Mouse (Mus musculus) left cerebral cortex, adult 18-20 months (tissue): ENCODE data around the gene Gm7233. TPM values are rescaled to one million over a fixed set of nuclear protein-coding genes. Genes with fewer than 3 reads are reported as not detected.
"Not testable (repeated sequence)": the region's sequence is repeated elsewhere in the genome, so short reads cannot be mapped to it uniquely, and the experiment has no call there.

Source experiments
- DNase-seq, 2 experiments: peaks; one replicate each; pipeline ENCODE4 v3.0.0; 2021 to 2022; ENCODE audit warnings: low spot score in 2 of 2, mixed read lengths in 1 of 2
- long read RNA-seq, 2 experiments: library from polyadenylated mRNA; stranded (forward); transcript quantifications; one replicate each; pipeline ENCODE4 v2.0.0; 2021
- total RNA-seq, 2 experiments: library from RNA; stranded (reverse); gene quantifications; 2 replicates each; pipeline ENCODE4 v1.2.3; 2021

The Gm7233 gene
- 1 to 10 TPM in 1 of 2 experiments, under 1 TPM in 1; 0.93 to 1.3 TPM for total RNA-seq
- long read RNA-seq, experiment 1: 0 reads
- long read RNA-seq, experiment 2: 0 reads

DNA sequence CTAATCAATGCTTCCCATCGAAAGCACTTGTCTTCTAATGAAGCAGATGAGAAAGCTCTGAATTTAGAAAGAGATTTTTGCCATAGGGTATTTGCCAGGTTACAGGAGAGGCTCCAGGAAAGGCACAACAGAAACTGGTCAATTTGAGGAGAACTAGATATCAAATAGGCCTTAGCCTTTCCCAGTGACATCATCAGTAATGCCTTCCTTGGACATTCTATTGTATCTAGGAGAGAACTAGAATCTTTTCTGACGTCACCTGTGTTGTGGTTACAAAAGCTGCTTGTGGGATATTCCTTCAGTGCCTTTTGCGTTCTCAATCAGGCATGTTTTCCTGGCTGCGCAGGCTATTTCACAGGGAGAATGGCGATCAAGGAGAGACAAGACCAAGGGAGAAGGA is at the start of gene Gm7233:
Gene Gm7233, plus strand, starts transcription at position 301 of the 400 bp plus-strand sequence.
- not testable (repeated sequence) for DNase-seq

DNA sequence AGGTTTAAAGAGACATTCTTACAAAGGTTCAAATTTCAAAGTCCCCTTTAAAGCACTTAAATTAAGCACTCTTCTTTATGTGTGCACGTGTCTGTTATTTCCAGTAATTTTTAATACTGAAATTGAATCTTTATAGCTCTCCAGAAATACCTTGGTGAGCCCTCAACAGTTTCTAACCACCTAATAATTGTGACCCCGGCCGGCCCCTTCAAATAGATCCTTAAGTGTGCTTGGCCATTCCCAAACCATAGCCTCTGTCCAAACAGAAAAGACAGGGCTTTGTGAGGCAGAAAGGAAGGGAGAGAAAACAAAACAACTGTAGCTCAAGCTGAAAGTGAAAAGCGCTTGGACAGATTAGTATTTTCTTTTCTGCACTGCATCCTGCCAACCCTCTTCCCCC is 12.5 kb upstream of the Gm7233 start:
- peak in 1 of 2 experiments; percentile 2 for DNase-seq

- not testable (repeated sequence) for DNase-seq
These were observed 11.7 kb upstream of the Gm7233 start for GRCm38 (mm10) chr14:43167942-43168341.

DNA sequence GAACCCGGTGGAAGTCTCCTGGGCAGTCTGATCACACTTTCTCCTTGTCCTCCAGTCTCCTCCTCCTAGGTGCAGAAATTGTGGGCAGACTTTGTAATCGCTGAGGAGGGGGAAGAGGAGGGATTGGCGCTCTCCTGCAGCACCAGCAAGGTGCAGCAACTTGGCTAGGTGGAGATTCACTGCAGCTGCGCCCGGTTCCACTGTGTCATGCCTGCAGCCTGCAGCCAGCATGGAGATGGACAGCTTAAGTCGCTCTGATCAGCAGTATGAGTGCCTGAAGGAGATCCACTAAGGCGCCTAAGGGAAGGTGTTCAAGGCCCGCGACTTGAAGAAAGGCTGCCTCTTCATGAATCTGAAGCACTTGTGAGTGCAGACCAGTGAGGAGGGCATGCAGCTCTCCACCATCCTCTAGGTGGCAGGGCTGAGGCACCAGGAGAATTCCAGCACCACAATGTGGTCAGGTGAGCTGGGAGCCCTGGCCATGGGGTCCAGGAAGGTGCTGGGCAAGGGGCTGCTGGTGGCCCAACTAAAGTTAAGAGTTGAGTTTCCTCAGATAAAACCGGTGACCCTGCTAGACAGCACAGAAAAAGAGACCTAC is 11.0 kb upstream of the Gm7233 start:
- DNase-seq: not testable (repeated sequence)

- DNase-seq: not testable (repeated sequence)
These were observed 55.5 kb downstream of the Gm7233 start, which contains the start of gene Gm8122 for GRCm38 (mm10) chr14:43235204-43235603. Gene Gm8122, minus strand, starts transcription at chr14:43235304.

Other genes with a start within 250 kb of the Gm7233 start
- not detected for gene Gm8082, start 186.2 kb upstream of the Gm7233 start, total RNA-seq
- not detected for gene Gm10376, start 164.2 kb upstream of the Gm7233 start, total RNA-seq
- under 1 TPM in 1 of 2 experiments, not detected in 1; 0.23 TPM for gene Gm8094, start 103.2 kb upstream of the Gm7233 start, total RNA-seq
- gene Gm8104, start 79.3 kb upstream of the Gm7233 start, total RNA-seq: under 1 TPM; 0.61 to 0.91 TPM
- gene Gm8122, start 55.4 kb downstream of the Gm7233 start, total RNA-seq: not detected
- gene Gm8126, start 78.8 kb downstream of the Gm7233 start, total RNA-seq: 1 to 10 TPM; 1.1 to 1.8 TPM
- under 1 TPM in 1 of 2 experiments, not detected in 1; 0.47 TPM for gene Gm9732, start 95.2 kb downstream of the Gm7233 start, total RNA-seq
- gene Gm8127, start 114.0 kb downstream of the Gm7233 start, total RNA-seq: not detected
- gene 1700001F09Rik, start 167.9 kb downstream of the Gm7233 start, total RNA-seq: under 1 TPM in 1 of 2 experiments, not detected in 1; 0.59 TPM
- not detected for gene Gm8138, start 236.5 kb downstream of the Gm7233 start, total RNA-seq